Mouse (Mus musculus) natural killer cell, adult 2 months (primary cell): Measurements from ENCODE around the gene Hoxa3.

Experiments used
- DNase-seq, 2 experiments: peaks; one replicate each; pipeline ENCODE4 v3.0.0; 2022; ENCODE audit warnings: low spot score in 2 of 2

Gene Hoxa3

DNA sequence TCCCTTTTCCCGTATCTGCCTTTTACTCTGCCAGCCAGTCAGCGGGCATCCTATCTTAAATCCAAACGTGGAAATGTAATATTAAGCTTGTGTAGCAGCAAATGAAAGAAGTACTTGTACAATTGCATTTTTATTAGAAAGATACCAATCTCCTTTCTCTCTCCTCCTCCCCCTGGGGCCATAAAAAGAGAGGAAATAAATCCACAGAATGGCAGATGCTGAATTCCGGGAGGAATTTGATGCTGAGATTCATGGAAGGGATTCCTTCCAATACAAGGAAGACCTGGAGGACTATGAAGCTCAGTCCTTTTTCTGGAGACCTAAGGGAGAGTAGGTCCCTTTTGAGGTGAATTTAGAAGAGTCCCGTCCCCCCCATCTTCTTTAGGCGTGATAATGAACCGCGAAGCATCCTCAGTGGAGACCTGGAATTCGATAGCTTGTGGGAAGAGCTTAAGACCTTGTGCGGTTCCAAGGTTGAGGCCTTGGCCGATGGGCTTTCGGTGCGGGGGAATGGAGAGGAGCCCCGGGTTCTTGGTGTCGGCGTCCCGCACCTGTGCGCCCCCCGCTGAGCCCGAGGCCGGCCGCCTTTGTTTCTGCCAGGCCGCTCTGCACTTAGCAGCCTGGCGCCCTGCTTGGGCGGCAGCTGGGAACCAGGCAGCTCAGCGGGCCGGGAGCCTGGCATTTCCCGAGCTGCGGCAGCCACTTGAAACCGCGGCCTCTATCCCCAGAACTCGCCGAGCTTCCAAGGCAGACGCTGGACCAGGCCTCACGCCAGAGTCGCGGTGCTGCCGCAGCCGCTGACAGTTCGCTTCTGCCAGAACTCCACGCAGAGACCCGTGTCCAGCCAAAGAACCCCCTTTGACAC lies 44.7 kb downstream of the Hoxa3 start:
- DNase-seq = no peak

DNA sequence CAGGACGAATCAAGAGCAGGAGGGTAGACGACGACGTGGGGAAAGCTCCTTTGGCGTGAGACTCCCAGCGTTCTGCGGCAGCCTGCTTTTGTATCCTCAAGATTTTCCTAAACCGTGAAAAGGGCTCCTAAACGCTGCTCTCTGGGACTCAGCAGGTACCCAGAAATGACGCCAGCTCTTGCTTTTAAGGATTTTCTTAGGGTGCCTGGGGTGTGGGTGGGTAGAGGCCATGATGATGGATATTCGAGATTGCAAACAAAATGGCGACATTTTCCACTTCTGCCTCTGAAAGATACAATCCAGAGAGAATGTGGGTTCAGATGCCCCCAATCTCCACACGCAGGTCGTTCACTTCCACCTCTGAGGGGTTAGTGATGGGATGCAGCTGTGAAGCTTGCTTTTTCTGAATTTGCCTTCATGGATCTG lies 45.4 kb downstream of the Hoxa3 start:
- DNase-seq = no peak

DNA sequence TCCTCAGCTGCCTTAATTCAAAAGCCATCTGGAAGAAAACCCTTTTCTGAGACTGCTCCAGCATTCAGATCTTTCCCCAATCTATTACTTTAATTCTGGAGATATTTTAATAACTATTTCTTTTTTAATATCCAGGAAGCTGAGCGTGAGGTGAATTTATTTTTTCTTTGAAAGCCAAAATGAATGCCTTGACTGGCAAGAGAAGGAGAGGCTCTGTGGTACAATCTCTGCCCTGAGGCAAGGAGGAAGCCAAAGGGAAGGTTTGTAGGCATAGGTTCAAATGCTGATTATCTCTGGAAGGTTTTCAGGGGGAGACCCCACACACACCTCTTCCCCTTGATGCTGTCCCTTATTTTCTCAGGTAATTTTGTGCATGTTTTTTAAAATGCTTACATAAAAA lies 46.0 kb downstream of the Hoxa3 start:
- no peak for DNase-seq

DNA sequence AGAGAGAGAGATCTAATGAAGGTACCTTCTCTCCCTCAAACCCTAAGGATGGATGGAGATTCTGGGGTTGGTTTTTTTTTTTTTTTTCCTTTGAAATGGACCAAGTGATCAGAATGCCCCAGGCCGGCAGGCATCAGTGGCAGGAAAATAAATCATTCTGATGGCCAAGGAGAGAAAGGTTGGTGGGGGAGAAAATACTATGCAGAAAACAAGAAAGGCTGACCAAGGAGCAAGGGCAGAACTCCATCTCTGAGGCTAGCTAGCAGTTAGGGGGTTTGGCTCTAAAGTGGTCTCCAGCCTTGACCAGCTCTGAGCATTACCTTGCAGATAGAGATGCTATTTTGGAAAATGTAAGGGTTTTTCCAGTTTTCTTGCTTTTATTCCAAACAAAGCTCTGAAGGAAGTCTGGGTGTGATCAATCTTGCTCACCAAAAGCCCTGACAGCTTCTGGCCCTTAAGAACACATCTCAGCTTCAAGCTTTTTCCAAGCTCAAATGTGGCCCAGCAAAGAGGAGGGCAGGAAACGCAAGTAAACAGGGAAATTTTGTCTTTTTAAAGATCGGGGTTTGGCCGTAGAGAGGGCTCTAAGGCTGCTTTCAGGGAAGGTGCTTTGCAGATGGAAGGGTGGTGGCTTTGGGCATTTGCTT lies 46.6 kb downstream of the Hoxa3 start:
- DNase-seq = no peak

DNA sequence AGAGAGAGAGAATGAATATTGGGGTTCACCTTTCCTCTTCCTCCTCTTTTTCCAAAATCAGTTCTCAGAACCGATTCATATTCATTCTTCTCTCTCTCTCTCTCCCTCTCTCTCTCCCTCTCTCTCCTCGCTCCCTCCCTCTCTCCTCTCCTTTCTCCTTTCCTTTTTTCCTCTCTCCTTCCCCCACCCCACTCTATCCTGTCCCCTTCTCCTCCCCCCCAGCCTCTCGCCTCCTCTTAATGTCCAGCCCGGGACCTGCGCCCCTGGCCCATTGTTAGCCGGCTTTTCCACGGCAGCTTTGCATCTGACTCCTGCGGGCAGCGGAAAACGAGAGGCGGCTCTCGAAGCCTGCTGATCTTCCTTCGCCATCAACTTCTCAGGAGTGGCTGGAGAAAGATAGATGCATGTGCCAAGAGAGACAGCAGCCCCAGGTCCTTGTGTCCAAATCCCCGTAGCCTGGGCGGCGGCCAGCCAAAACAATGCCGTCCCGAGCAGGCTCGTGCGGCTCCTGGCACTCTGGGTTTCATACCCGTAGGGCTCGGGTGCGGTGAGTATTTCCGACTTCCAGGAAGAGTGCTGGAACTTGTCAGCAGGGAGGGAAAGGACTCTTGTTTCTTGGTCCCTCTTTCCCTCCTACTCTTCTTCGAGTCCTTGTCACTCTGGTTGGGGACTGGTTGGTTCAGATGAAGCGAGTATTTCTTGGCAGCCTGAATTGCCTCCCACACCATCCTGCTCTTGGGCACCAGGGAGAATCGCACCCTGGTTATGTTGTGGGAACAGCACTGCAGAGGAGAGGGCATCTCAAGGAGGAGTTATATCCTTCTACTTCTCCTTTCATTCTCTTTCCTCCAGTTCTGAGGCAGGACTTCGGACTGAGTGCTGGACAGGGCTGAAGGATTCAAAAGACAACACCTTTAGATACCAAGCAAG lies 47.4 kb downstream of the Hoxa3 start:
- no peak for DNase-seq

DNA sequence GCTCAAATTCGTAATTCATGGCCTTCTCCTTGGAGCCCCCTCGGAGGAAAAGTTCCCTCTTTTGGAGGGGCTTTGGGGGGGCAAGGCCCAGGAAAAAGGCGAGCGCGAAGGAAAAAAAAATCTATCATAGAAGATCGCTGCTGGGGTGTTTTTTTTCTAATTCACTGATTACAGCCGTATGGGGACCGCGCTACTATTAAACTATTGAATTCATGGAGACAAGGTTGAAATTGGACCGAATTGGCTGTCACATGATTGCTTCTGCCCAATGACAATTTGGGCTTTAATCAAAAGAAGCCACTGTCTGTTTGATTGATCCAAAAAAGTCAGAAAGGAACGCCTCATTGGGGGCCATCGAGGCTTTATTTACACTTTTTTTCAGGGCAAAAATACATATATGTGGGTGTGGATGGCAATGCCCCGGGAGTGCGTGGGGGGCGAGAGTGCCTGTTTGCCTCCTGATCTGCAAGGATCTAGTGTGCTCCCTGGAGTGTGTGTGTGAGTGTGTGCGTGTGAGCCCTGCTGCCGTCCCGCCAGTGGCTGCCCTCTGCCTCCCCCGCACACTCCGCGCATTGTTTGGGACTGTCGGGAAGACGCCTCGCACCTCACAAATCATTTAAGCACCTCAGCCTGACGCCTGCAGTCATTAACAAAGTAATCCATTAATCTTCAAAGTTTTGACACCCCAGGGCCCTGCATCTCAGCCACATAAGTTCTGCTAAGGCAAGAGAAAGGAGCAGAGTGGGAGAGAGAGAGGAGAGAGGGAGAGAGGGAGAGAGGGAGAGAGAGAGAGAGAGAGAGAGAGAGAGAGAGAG lies 48.3 kb downstream of the Hoxa3 start, which contains the start of gene Hoxa2:
Hoxa2 (minus strand) TSS at position 206 of the 815 bp plus-strand sequence.
- no peak for DNase-seq

DNA sequence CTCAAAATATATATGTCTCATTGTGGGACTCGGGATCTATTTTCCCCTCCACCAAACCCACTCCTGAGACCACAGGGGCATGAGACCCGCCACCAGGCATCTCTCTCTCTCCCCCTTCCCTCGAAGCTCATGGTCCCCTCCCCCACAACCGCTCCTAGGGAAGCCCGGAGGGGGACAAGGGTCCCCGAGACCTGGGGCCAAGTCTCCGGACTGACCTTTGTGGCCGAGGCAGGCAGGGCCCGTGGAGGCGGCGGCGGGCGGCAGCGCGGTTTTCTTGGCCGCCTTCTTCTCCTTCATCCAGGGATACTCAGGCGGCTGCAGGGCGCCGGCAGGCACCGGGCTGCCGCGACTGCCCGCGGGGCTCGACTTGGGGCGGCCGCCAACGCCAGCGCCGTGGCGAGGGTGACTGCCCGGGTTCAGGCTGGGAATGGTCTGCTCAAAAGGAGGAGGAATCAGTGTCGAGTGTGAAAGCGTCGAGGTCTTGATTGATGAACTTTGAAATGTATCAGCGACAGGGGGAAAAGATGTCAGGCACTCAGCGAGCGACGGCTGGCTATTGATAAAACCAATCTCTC lies 49.0 kb downstream of the Hoxa3 start:
- no peak for DNase-seq

DNA sequence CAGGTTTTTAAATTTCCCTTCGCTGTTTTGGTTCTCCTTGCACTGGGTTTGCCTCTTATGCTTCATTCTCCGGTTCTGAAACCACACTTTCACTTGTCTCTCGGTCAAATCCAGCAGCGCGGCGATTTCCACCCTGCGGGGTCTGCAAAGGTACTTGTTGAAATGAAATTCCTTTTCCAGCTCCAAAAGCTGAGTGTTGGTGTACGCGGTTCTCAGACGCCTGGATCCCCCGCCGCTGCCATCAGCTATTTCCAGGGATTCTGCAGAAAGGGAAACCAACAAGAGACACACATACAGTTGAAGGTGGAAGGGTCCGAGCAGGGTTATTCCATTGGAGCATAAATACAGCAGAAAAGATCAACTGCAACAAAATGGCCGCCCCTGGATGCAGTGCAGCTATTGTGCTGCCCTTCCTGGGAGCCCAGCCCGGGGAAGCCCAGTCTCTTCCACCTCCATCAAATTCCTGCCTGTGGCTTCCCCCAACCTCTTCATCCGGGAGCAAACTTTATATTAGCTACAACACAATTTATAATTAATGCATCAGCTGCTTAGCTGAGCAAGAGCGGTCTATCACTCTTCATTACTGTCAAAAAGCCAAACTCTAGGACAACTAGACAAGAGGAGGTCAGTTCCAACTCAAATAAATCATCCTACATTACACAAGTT lies 49.6 kb downstream of the Hoxa3 start:
- no peak for DNase-seq

DNA sequence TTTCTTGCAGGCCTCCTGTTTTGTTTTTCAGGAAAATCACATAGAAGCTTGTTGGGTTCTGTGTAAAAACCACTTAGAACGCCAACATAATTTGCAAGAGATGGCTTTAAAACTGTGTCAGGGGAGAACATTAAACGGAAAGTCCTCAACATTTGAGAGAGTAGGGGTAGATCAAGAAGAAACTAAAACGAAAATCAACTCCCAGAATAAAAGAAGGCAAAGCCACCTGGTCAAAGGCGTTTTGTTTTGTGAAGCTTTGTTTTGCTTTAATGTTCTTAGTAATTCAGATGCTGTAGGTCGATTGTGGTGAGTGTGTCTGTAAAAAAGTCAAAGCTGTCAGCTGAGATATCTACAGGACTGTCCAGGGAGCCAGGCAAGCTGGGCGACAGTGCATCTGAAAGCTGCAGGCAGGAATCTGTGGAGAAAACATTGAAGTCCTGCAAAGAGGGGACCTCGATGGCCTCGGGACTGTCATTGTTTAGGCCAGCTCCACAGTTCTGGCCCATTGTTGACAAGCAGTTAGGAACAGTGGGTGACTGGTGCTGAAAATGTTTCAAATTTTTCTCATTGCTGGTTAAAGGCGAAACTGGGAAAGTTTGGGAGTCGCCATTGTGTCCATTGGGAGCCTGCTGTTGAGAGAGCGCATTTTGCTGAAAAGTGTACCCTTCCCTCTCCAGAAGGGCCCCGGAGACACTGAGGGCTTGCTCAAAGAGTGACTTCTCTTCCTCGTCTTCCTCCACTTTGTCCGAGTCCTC lies 50.3 kb downstream of the Hoxa3 start:
- DNase-seq = no peak

DNA sequence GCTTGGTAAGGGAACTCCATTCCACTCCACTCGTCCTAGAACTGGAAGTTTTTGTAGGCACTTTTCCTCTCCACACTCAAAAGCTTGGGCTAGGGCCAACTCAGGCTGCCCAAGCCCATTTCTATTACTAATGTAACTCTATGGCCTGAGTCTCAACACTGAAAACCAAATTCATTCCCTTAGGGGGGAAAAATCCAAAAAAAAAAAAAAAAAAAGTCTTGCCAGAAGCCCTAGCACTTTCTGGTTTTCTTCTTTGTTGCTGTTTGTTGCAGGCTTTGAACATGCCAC lies 51.1 kb downstream of the Hoxa3 start:
- no peak for DNase-seq

DNA sequence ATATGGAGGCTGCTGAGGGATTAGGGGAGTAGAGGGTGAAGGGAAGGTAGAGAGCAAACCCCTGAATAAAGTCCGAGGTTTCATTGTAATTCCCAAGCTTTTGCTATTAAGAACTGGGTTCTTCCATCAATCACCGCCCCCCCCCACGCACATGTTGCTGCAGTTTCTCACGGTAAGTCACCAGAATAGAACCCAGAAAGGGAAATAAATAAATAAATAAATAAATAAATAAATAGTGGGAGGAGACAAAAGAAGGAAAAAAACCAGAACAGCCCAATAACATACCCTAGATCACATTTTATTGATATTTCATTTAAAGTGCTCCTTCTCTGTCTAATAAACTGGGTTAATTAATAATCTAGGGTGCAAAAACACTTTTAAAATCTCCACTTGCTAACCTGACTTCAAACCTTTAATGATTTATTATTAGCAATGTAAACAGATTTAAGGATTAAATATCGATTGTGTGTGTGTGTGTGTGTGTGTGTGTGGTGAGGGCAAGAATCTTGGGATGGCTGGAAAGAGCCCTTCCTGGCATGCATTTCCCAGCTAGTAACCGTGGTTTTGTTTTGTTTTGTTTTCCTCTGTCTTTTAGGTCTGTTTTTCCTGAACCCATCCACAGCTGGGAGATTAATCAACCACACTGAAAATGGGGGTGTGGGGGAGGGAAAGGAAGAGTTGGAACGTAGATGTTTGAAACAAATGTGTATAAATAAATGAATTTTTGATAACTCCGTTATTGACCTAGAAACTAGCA lies 51.6 kb downstream of the Hoxa3 start:
- no peak for DNase-seq

DNA sequence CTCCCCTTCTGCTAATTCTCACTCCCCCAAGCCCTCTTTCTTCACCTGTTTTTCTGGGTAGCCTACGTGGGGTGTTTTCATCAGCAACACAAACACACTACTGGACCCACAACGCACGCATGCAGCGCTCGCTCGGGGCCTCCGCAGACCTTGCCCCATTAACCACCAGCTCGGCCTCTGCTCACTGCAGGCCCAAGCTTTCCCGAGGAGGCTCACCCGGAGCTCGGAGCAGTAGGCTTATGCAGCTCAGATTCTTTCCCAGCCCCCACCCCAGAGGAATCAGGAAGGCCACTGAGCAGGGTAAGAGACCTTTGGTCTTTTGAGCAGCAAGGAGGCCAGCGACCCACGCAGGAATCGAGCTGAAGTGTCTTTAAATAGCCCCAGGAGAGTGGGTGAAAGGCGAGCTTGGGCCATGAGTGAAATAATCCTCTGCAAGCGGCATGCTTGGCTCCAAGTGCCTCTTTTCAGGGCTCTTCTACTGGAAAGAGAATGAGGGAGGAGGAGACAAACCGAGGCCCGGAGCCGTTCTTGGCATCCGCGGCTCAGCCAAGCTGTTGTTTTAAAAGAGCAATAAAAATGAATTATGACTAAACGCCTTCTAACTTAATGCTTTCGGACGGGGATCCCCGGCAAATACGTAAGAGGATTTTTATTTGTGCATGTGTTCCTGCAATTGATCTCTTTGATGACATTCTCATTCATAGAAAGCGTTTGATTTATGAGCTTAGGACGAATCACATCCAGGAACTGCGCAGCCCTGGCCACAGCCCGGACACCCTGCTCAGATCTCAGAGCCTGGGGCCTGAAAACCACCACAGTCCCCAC lies 52.4 kb downstream of the Hoxa3 start:
- no peak for DNase-seq

DNA sequence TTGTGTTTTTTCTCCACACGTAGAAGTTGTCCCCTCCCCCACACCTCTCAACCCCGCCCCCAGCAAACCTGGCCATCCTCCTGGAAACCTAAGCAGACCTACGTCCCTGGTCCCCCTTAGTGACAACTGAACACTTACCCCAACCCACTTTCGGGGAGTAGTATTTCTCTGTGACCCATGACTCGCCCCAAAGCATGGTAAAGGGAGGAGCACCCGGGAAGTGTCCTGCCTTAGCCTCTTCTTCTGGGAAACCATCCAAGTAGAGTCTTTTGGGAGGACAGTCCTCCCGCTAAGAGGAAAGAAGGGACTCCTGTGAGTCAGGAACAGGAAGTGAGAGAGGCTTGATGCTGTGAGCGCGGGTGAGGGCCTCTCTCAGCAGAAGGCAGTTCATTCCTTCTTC lies 53.2 kb downstream of the Hoxa3 start:
- DNase-seq = no peak

DNA sequence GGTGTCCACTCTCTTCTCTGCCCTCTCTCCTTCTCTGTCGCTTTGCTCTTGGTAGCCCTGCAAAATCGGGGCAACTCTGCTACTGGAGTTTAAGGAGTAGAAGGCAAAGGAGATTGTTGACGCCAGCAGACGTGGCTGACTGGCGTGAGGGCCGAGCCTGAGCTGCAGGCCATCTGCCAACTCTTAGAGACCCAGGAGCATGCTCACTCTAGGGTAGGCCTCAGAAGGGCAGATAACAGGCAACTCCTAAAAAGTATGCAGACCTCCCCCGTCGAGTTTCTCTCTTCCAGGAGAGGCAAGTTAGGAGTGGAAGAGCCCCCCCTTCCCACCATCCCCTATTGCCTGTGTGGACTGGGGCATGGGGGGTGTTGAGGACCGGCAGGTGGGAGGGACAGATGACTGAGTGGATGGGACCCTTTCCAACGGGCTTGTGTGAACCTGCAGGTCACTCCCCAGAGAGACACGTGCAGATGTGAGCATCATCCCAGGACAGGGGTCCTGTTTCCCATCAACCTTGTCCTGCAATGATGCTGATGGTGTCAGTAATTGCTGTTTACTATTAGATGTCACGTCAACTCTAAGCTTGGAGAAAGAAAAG lies 53.9 kb downstream of the Hoxa3 start:
- no peak for DNase-seq

DNA sequence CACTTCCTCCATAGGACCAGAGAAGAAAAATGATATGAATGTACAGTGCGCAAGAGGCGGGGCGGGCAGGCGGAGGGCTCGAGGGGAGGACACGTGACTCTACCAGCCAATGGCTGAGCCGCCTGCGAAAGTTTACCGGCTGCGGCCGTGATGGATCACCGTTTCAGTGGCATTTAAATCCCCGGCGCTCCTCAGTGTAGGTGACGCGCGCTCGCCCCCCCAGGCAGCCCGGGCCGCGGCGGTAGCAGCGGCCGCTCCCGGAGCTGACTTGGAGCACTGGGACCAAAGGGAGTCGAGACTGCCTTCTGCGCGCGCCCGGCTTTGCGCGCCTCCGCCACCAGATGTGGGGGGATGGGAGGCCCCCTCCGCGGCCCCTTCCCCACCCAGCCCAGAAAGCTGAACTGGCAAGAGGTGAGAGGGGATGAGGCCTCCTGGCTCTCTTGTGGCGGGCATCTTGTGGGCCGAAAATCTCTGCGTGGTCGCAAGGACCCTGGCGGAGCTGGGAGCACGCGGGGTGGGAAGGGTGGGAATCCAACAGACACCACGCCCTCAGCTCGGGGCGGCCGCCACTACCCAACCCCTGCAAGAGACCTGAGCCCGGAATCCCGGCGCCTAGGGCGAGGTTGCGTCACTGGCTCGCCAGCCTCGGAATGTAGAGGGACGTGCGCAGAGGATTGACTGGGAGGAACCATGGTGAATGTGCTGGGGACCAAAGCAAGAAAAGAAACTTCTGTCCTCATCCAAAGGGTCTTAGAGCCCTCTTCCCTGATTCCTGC lies 54.7 kb downstream of the Hoxa3 start, which contains the start of gene Hoxa1:
Hoxa1 (minus strand) TSS at position 42 of the 776 bp plus-strand sequence.
- peak; percentile 35 to 58 for DNase-seq

DNA sequence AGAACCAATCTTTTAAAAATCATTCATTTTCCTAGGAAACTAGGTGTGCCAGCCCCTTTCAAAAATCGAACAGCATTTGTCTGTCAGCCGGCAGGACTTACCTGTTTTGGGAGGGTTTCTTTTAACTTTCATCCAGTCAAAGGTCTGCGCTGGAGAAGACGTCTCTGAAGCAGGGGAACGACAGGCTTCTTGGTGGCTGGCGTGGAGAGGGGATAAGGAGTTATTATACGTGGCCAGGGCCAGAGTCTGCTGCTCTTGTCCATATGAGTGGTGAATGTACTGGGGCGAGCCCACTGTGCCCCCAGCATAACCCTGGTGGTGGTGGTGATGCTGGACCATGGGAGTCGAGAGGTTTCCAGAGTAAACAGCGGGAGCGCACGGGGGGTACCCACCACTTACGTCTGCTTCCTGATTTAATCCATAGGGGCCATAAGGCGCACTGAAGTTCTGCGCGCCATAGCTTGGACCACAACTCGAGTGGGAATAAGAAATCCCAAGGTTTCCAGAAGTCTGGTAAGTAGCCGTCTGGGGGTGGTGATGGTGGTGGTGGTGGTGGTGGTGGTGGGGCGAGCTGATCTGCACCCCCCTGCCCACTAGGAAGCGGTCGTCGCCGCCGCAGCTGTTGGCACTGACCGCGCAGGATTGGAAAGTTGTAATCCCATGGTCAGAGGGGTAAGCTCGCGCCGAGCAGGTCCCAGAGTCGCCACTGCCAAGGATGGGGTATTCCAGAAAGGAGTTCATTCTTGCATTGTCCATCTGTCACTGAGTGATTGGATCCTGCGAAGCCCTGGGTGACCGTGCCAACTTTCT lies 55.5 kb downstream of the Hoxa3 start:
- DNase-seq = no peak
